Mouse (Mus musculus): Measurements from ENCODE around the gene B4galt4.

- no peak for TF ChIP-seq POLR2A (IDR thresholded peaks at IDR 0.05; ENCODE audit: borderline replicate concordance, insufficient read depth, low read length)
- no peak for TF ChIP-seq CTCF (IDR thresholded peaks at IDR 0.05; ENCODE audit: borderline replicate concordance, insufficient read depth, low read depth, low read length)
Observed at GRCm38 (mm10) chr16:38780960-38781572, 39.0 kb downstream of the B4galt4 start.

Measured in cerebellum, adult 2 months (tissue).